8 mouse cellular contexts compared by ENCODE assay signal in genomic region chr4:101356093-101356953, GRCm38 (mm10).
DNase-seq lines count a peak whose midpoint lies in the region; ATAC-seq lines count a peak whose summit lies in the region.

No protein-coding gene starts in this region.

- no peaks in the 10 kb centered on the region for H3K36me3 ChIP-seq in intestine, embryonic 16.5 days (ENCODE audit: control insufficient read depth, insufficient read depth, low read length)
- H3K36me3 ChIP-seq in midbrain, embryonic 10.5 days, result no peaks in the 10 kb centered on the region

- peak overlapping the region; percentile 97 for H3K4me2 ChIP-seq in intestine, embryonic 16.5 days (ENCODE audit: low read depth, low read length)

- WGBS in intestine, embryonic 16.5 days, result 1% methylated on average over 104 of the region's 107 CpGs
- 2% methylated on average over 107 of the region's 107 CpGs for WGBS in midbrain, embryonic 10.5 days

- intact Hi-C loops in left cerebral cortex, postnatal 36 days (cut with DNase I), result loop anchor here (1.0 to 10.0 kb wide), 5 partner anchors 64 to 288 kb away; partner anchors contain the start of gene Leprot

- H3K27me3 ChIP-seq in intestine, embryonic 16.5 days (replicated peaks; ENCODE audit: control insufficient read depth, insufficient read depth, low read length), result no peaks in the 10 kb centered on the region
- no peaks in the 10 kb centered on the region; the same call in 1 of the 2 replicates for H3K27me3 ChIP-seq in midbrain, embryonic 10.5 days (ENCODE audit: low read depth, poor library complexity, severe bottlenecking)

- peak; percentile 82 for ATAC-seq in intestine, embryonic 16.5 days

- H3K9me3 ChIP-seq in intestine, embryonic 16.5 days (ENCODE audit: control insufficient read depth, low read length), result no peaks in the 10 kb centered on the region
- no peaks in the 10 kb centered on the region for H3K9me3 ChIP-seq in midbrain, embryonic 10.5 days (replicated peaks)

- H3K4me1 ChIP-seq in intestine, embryonic 16.5 days (ENCODE audit: control insufficient read depth, insufficient read depth, low read length), result peaks cover 9% of the 10 kb centered on the region; the same call in 1 of the 2 replicates
- peaks cover 34% of the 10 kb centered on the region for H3K4me1 ChIP-seq in midbrain, embryonic 10.5 days

- H3K9ac ChIP-seq in intestine, embryonic 16.5 days (ENCODE audit: low read depth, low read length), result peak overlapping the region; percentile 87

- peak; percentile 92 to 97 for DNase-seq in adrenal gland, adult (ENCODE audit: inconsistent age in 2 of 2, low spot score in 1 of 2)
- DNase-seq in embryo, embryonic 9.5 days (ENCODE audit: extremely low spot score), result peak; percentile 76
- DNase-seq in gastrocnemius, postnatal 4 days (ENCODE audit: low spot score in 2 of 2), result peak; percentile 76 to 87
- DNase-seq in left cerebral cortex, postnatal 36 days (ENCODE audit: low spot score in 2 of 2), result peak; percentile 83 to 90
- DNase-seq in midbrain, embryonic 10.5 days (ENCODE audit: low spot score), result peak; percentile 82
- DNase-seq in right cerebral cortex, postnatal 4 days, result peak; percentile 79
- DNase-seq in yolk sac, embryonic 10.5 days (ENCODE audit: low spot score), result peak; percentile 69

- H3K27ac ChIP-seq in intestine, embryonic 16.5 days (ENCODE audit: low read length), result peak overlapping the region; percentile 80
- H3K27ac ChIP-seq in midbrain, embryonic 10.5 days (replicated peaks), result peak overlapping the region; percentile 96

- H3K4me3 ChIP-seq in intestine, embryonic 16.5 days (ENCODE audit: low read length), result peak overlapping the region; percentile 81
- peak overlapping the region; percentile 78 for H3K4me3 ChIP-seq in midbrain, embryonic 10.5 days

Comparison
In these comparisons a context has a peak if more than half of its experiments do, and no peak if none do; other contexts are left out.
1. Peak in every context shown above with its lines: DNase-seq, ATAC-seq, H3K4me3 ChIP-seq and H3K27ac ChIP-seq.